Mouse (Mus musculus) neutrophil, adult 83 days (primary cell): Measurements from ENCODE around the gene Vps26a. TPM values are rescaled to one million over a fixed set of nuclear protein-coding genes. Genes with fewer than 3 reads are reported as not detected.

Experiments
- total RNA-seq, 2 experiments: library from RNA; stranded (reverse); gene quantifications; one replicate each; pipeline ENCODE4 v1.2.4; 2023

The Vps26a gene
- 10 to 100 TPM; 43.1 to 45.4 TPM for total RNA-seq

DNA sequence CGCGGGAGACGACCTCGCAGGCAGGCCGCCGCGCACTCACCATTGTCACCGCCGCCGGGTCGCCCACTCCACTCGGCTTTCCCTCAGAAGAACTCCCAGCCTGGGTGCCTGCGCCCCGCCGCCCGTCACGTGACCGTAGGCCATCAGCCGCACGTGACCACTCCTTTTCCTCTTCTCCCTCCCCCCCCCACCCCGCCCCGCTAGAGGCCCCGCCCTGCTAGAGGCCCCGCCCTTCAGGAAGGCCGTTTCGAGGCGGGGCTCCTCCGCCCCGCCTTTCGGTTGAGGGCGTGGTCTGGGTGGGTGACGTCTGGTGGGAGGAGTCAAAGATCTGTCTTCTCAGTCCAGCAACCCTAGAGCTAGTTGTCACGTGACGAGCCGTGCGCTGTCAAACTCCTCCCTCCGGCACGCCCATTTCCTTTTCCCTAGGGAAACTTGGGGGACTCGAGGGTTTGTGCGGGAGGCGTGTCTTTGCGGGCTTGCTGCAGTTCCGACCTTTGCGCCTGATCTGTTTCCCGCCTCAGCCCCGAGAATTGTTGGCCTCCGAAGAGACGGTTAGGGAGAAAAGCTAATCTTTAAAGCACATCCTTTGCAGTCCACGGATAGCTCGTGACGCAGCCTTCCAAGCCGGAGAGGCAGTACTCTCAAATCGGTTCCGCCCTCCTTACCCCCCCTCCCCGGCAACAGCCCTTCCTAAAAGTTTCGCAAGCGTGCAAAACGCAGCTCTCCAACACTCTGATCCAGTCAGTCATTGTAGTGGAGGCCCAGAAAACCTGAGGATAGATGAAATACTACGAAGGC, at the start of gene Vps26a:
TSS of gene Vps26a (minus strand) at position 188 of the 798 bp plus-strand sequence.

DNA sequence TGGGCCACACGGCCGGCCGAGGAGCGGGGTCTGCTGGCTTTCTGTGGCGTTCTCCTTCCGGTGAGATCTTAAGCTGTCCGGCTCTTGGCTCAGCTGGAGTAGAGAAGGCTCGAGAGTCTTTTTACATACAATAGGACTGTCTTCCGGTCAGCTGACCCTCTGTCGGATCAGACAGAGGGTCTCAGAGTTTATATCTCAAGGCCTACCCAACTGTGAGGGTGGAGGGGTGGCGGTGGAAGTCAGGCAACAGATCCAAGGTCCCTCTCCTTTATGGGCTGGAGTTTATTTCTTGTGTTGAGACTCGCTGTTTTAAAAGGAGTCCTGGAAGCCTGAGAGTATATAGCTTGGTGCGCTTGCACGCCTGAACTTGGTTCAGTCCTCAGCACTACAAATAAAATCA, 40.7 kb upstream of the Vps26a start, which contains the start of gene Srgn:
TSS of gene Srgn (minus strand) at position 101 of the 400 bp plus-strand sequence.

DNA sequence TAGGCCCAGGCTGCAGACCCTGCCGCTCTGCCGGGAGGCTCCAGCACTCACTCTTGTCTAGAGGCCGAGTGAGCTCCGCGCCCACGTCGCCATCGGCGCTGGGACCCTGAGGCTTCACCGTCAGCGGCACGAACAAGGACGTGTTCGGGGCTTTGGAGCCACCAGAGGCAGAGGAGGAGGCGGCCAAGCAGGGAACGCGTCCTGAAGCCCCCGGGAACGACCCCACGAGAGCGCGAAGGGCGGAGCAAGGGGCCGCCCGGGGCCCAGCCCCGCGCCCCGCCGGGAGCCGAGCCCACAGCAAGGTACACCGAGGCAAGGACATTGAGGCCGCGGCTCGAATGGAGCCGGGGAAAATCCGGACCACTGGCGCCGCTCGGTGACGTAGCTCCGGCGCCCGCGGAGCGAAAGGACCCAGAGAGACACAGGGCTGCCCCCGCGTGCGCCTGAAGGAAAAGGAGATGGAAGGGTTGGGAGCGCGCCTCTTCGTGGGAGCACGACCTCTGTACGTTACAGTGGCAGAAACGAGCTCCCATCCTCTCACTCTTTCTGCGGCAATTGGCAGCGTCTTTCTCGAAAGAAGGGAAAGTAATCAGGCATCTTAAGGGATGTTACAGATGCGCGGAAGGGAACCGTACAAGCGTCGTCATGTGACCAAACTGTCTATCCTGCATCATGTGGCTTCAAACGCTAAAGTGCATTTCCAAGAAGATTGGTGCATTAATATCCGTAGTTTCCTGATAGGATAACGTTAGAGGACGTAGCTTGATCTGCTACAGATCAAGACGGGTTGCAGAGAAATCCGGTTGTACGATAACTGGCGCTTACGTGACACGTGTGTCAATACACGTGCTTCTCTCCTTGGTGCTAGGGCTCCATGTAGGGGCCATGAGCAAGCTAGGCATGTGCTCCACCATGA, 37.0 kb downstream of the Vps26a start, which contains the start of the genes 4930507D05Rik and Supv3l1:
TSS of gene 4930507D05Rik (plus strand) at position 126 of the 916 bp plus-strand sequence.
TSS of gene Supv3l1 (minus strand) at position 375 of the 916 bp plus-strand sequence.

DNA sequence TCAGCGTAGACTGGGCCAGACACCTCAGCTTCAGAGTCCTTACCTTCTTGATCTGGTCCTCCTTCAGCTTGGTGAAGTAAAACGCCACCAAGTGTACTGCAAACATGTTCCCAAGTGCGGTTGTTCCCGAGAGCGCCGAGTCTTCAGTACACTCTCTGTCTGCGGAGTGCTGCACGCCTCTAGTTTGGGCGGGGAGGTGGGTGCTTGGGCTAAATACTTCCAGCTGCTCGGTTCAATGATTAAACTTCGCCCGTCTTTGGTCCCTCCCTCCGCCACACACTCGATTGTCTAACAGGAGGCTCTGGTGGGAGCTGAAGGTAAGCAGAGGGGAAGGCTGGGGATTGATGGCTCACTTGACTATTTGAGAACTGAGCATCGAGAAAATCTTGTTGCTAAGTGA, 64.3 kb downstream of the Vps26a start, which contains the start of gene Hkdc1:
TSS of gene Hkdc1 (minus strand) at position 237 of the 400 bp plus-strand sequence.

Other genes starting within 250 kb of the Vps26a start
- not detected for gene Tacr2, start 234.4 kb downstream of the Vps26a start, total RNA-seq
- gene Hk1, start 106.9 kb downstream of the Vps26a start, total RNA-seq, result 100 to 1,000 TPM in 1 of 2 experiments, 10 to 100 TPM in 1; 95.6 to 106 TPM
- gene Hkdc1, start 64.3 kb downstream of the Vps26a start, total RNA-seq, result not detected
- gene 4930507D05Rik, start 37.3 kb downstream of the Vps26a start, total RNA-seq, result under 1 TPM; 0.22 to 0.24 TPM
- gene Supv3l1, start 37.1 kb downstream of the Vps26a start, total RNA-seq, result 10 to 100 TPM; 11.1 to 13.1 TPM
- gene Srgn, start 40.6 kb upstream of the Vps26a start, total RNA-seq, result 100 to 1,000 TPM; 771 to 846 TPM
- 10 to 100 TPM; 18.1 to 19.9 TPM for gene Kif1bp, start 91.7 kb upstream of the Vps26a start, total RNA-seq
- gene Ddx21, start 115.5 kb upstream of the Vps26a start, total RNA-seq, result 10 to 100 TPM; 37.4 to 40.2 TPM
- 10 to 100 TPM; 50.3 to 60.4 TPM for gene Ddx50, start 164.4 kb upstream of the Vps26a start, total RNA-seq
- under 1 TPM in 1 of 2 experiments, not detected in 1; 0.46 TPM for gene Stox1, start 239.3 kb upstream of the Vps26a start, total RNA-seq